Mouse (Mus musculus) lung, adult 2 months (tissue): ENCODE measurements around the gene Ildr1. TPM values are rescaled to one million over a fixed set of nuclear protein-coding genes. Genes with fewer than 3 reads are reported as not detected.
A peak's percentile ranks its signal among the peaks of the same experiment; 100 is the strongest.

Experiments
- DNase-seq: peaks from one replicate; pipeline ENCODE4 v3.0.0; 2022
- H3K4me1 ChIP-seq: fragments of 200-500 bp; 2 replicates; pipeline ENCODE4 v1.6.1; 2011; ENCODE audit warnings: low read length; ENCODE audit not compliant: control insufficient read depth, insufficient read depth
- H3K4me3 ChIP-seq: fragments of 200-500 bp; replicated peaks from 2 replicates; pipeline ENCODE3; 2011; ENCODE audit warnings: low read depth, mild to moderate bottlenecking, control low read depth, low read length; ENCODE audit errors: extremely low read depth
- CTCF ChIP-seq: fragments of 200-500 bp; IDR thresholded peaks from 2 replicates; pipeline ENCODE4 v1.5.1; 2011; ENCODE audit warnings: mild to moderate bottlenecking, low read length, control low read depth; ENCODE audit not compliant: insufficient read depth
- POLR2A ChIP-seq: fragments of 200-500 bp; IDR thresholded peaks from 2 replicates; pipeline ENCODE4 v1.6.1; 2011; ENCODE audit warnings: low read depth, mild to moderate bottlenecking, control low read depth, low read length, borderline replicate concordance; ENCODE audit errors: extremely low read depth
- WGBS: fragments of 180-500 bp; shearing (Covaris S2); methylation state at CpG from one replicate; pipeline ENCODE4 v1.1.7; 2018; 5-methylcytosine and 5-hydroxymethylcytosine counted together
- polyA plus RNA-seq: library from polyadenylated mRNA; depleted of rRNA; stranded (reverse); fragments of >200 nt; gene quantifications from 2 replicates; pipeline ENCODE4 v1.2.3, GENCODE M21; 2012

The Ildr1 gene
- polyA plus RNA-seq, 1 experiment = 14.8 TPM

- TF ChIP-seq CTCF (0 out of 2 replicates have a peak, but pooled peaks have one; percentile 13), POLR2A (no peak)
- 63% methylated on average over 13 of the region's 13 CpGs for WGBS
- no peak for DNase-seq
- Histone ChIP-seq H3K4me3 (no peak overlapping the region), H3K4me1 (no peaks in the 10 kb centered on the region)
Observed at GRCm38 (mm10) chr16:36720194-36721055, 26.6 kb downstream of the Ildr1 start.

- no peak overlapping the region for H3K4me3 ChIP-seq
- no peak for DNase-seq
- H3K4me1 ChIP-seq = no peaks in the 10 kb centered on the region
- TF ChIP-seq POLR2A (no peak), CTCF (no peak)
- 35% methylated on average over 4 of the region's 4 CpGs for WGBS
Observed at GRCm38 (mm10) chr16:36722739-36723138, 29.0 kb downstream of the Ildr1 start.

- DNase-seq = no peak
- no peaks in the 10 kb centered on the region for H3K4me1 ChIP-seq
- no peak overlapping the region for H3K4me3 ChIP-seq
- no peak for TF ChIP-seq CTCF
- TF ChIP-seq POLR2A = no peak
- 30% methylated on average over 3 of the region's 3 CpGs for WGBS
Observed at GRCm38 (mm10) chr16:36723880-36724443, 30.2 kb downstream of the Ildr1 start.

- H3K4me3 ChIP-seq = no peak overlapping the region
- WGBS = 70% methylated on average over 2 of the region's 2 CpGs
- no peak for DNase-seq
- TF ChIP-seq CTCF = no peak
- TF ChIP-seq POLR2A = no peak
- no peaks in the 10 kb centered on the region for H3K4me1 ChIP-seq
Observed at GRCm38 (mm10) chr16:36728959-36729358, 35.2 kb downstream of the Ildr1 start.

- no peaks in the 10 kb centered on the region for H3K4me1 ChIP-seq
- TF ChIP-seq CTCF = no peak
- TF ChIP-seq POLR2A = no peak
- no peak for DNase-seq
- H3K4me3 ChIP-seq = no peak overlapping the region
Observed at GRCm38 (mm10) chr16:36732572-36732971, 38.8 kb downstream of the Ildr1 start.

GRCm38 (mm10) chr16:36733827-36734226, 40.0 kb downstream of the Ildr1 start:
- no peak for DNase-seq
- TF ChIP-seq POLR2A = no peak
- TF ChIP-seq CTCF = no peak
- H3K4me1 ChIP-seq = no peaks in the 10 kb centered on the region
- no peak overlapping the region for H3K4me3 ChIP-seq
- 27% methylated on average over 1 of the region's 1 CpGs for WGBS

- Histone ChIP-seq H3K4me3 (no peak overlapping the region), H3K4me1 (no peaks in the 10 kb centered on the region)
- DNase-seq = peak; percentile 24
- WGBS = 71% methylated on average over 3 of the region's 3 CpGs
- no peak for TF ChIP-seq POLR2A
- peak; percentile 51; the same call in 1 of the 2 replicates for TF ChIP-seq CTCF
Observed at GRCm38 (mm10) chr16:36735421-36735820, 41.6 kb downstream of the Ildr1 start.

GRCm38 (mm10) chr16:36739404-36739930, 45.7 kb downstream of the Ildr1 start:
- WGBS = 46% methylated on average over 4 of the region's 4 CpGs
- no peaks in the 10 kb centered on the region for H3K4me1 ChIP-seq
- DNase-seq = no peak
- H3K4me3 ChIP-seq = no peak overlapping the region
- no peak for TF ChIP-seq POLR2A
- no peak for TF ChIP-seq CTCF

GRCm38 (mm10) chr16:36743580-36743979, 49.8 kb downstream of the Ildr1 start:
- WGBS = 63% methylated on average over 8 of the region's 8 CpGs
- Histone ChIP-seq H3K4me3 (no peak overlapping the region), H3K4me1 (no peaks in the 10 kb centered on the region)
- DNase-seq = no peak
- TF ChIP-seq POLR2A (no peak), CTCF (no peak)
